ENCODE assay signal across 17 mouse cellular contexts in the genomic region with DNA sequence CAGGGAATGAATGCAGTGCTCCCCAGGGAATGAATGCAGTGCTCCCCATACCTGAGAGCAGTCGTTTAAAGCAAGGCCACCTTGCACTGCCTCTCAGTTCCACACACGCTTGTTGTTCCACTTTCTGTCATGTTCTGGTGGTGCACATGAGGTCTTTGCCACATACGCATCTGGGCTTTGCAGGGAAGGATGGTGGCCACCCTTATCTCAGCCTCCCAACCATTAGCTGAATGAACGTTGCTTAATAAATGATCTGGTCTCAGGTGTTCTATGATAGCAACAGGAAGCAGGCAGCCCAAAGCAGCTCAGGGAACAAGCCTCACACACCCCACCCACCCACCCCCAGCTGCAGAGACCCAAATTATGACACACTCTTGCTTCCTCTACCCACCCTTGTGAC. TPM values are rescaled to one million over a fixed set of nuclear protein-coding genes. Genes with fewer than 3 reads are reported as not detected.
DNase-seq lines count a peak whose midpoint lies in the region; ATAC-seq and TF ChIP-seq lines count a peak whose summit lies in the region.
"Had no signal": no experiment of that assay in that cellular context is flagged by ENCODE, and none has a peak within 500 bp of the region (broad histone marks: within the 10 kb centered on the region; RNA-seq: fewer than 3 reads in every experiment).

No protein-coding gene starts in this region.

- peaks cover 30% of the 10 kb centered on the region for H3K4me1 ChIP-seq in liver, embryonic 13.5 days (replicated peaks)
- peaks cover 34% of the 10 kb centered on the region for H3K4me1 ChIP-seq in liver, embryonic 12.5 days
- no peaks in the 10 kb centered on the region; the same call in 1 of the 2 replicates for H3K4me1 ChIP-seq in liver, embryonic 16.5 days (ENCODE audit: control insufficient read depth, low read depth, low read length)
- H3K4me1 ChIP-seq in limb, embryonic 10.5 days, result peaks cover 23% of the 10 kb centered on the region
- H3K4me1 ChIP-seq in heart, adult 2 months (ENCODE audit: control insufficient read depth, insufficient read depth, low read length), result peaks cover 4% of the 10 kb centered on the region

- TF ChIP-seq CTCF in heart, adult 2 months (IDR thresholded peaks at IDR 0.05), result no peak

- DNase-seq in liver, embryonic 13.5 days, result no peak
- no peak for DNase-seq in ovary, postnatal 14 days (ENCODE audit: low spot score)
- no peak for DNase-seq in limb, embryonic 10.5 days (ENCODE audit: low spot score)
- DNase-seq in heart, adult 2 months, result no peak
- DNase-seq: adrenal gland, postnatal 10 days; cerebellum, adult 11 months; cerebellum, adult 8-10 months; cerebellum, postnatal 14 days; gastrocnemius, postnatal 10 days had no signal

- H3K27me3 ChIP-seq in liver, embryonic 13.5 days, result no peaks in the 10 kb centered on the region
- H3K27me3 ChIP-seq in liver, embryonic 12.5 days (replicated peaks), result no peaks in the 10 kb centered on the region
- no peaks in the 10 kb centered on the region for H3K27me3 ChIP-seq in liver, embryonic 16.5 days (ENCODE audit: control insufficient read depth, insufficient read depth, low read depth, low read length)
- no peaks in the 10 kb centered on the region for H3K27me3 ChIP-seq in limb, embryonic 10.5 days (ENCODE audit: low read depth, poor library complexity, severe bottlenecking)
- H3K27me3 ChIP-seq in heart, adult 2 months (ENCODE audit: control insufficient read depth, insufficient read depth, low read length), result no peaks in the 10 kb centered on the region
- H3K27me3 ChIP-seq: embryonic facial prominence, embryonic 12.5 days; heart, embryonic 12.5 days had no signal

- TF ChIP-seq POLR2A in heart, adult 2 months (IDR thresholded peaks at IDR 0.05; ENCODE audit: insufficient read depth, low read depth, low read length), result no peak

- no peak for TF ChIP-seq EP300 in heart, adult 2 months (IDR thresholded peaks at IDR 0.05; ENCODE audit: insufficient read depth, low read depth, low read length)

- no peaks in the 10 kb centered on the region for H3K79me2 ChIP-seq in heart, adult 2 months (replicated peaks; ENCODE audit: control insufficient read depth, insufficient read depth, low read length)

- WGBS in liver, embryonic 13.5 days (ENCODE audit: insufficient replicate concordance), result 24% methylated on average over 4 of the region's 4 CpGs
- WGBS in liver, embryonic 12.5 days (ENCODE audit: insufficient replicate concordance), result 24% methylated on average over 4 of the region's 4 CpGs
- 24% methylated on average over 4 of the region's 4 CpGs for WGBS in liver, embryonic 16.5 days (ENCODE audit: insufficient replicate concordance)
- WGBS in limb, embryonic 10.5 days, result 91% methylated on average over 4 of the region's 4 CpGs
- WGBS in heart, adult 2 months, result 79% methylated on average over 4 of the region's 4 CpGs

- no peak overlapping the region for H3K4me2 ChIP-seq in liver, embryonic 13.5 days
- no peak overlapping the region for H3K4me2 ChIP-seq in liver, embryonic 12.5 days
- no peak overlapping the region for H3K4me2 ChIP-seq in liver, embryonic 16.5 days (ENCODE audit: low read depth, low read length)
- H3K4me2 ChIP-seq: embryonic facial prominence, embryonic 12.5 days; heart, embryonic 12.5 days; hindbrain, embryonic 14.5 days had no signal

- no peak overlapping the region for H3K27ac ChIP-seq in liver, embryonic 13.5 days
- no peak overlapping the region for H3K27ac ChIP-seq in liver, embryonic 12.5 days
- H3K27ac ChIP-seq in liver, embryonic 16.5 days (ENCODE audit: low read length), result no peak overlapping the region
- no peak overlapping the region for H3K27ac ChIP-seq in limb, embryonic 10.5 days
- H3K27ac ChIP-seq in heart, adult 2 months, result no peak overlapping the region
- H3K27ac ChIP-seq: embryonic facial prominence, embryonic 12.5 days; hindbrain, embryonic 10.5 days; hindbrain, embryonic 14.5 days had no signal

- intact Hi-C loops in heart, adult 2 months (cut with DNase I), result no loop called here

- H3K9ac ChIP-seq in liver, embryonic 13.5 days, result no peak overlapping the region
- H3K9ac ChIP-seq in liver, embryonic 12.5 days, result no peak overlapping the region
- H3K9ac ChIP-seq in liver, embryonic 16.5 days (ENCODE audit: low read depth, low read length), result no peak overlapping the region
- no peak overlapping the region for H3K9ac ChIP-seq in heart, adult 2 months (ENCODE audit: low read depth, low read length)
- H3K9ac ChIP-seq: embryonic facial prominence, embryonic 12.5 days; heart, embryonic 12.5 days; hindbrain, embryonic 14.5 days had no signal

- no peak overlapping the region for H3K4me3 ChIP-seq in liver, embryonic 13.5 days (replicated peaks)
- H3K4me3 ChIP-seq in liver, embryonic 12.5 days, result no peak overlapping the region
- no peak overlapping the region for H3K4me3 ChIP-seq in liver, embryonic 16.5 days (ENCODE audit: low read depth, low read length)
- no peak overlapping the region for H3K4me3 ChIP-seq in limb, embryonic 10.5 days
- no peak overlapping the region for H3K4me3 ChIP-seq in heart, adult 2 months
- H3K4me3 ChIP-seq: embryonic facial prominence, embryonic 12.5 days; heart, embryonic 12.5 days; hindbrain, embryonic 10.5 days had no signal

- peak; percentile 73 for ATAC-seq in liver, embryonic 13.5 days (ENCODE audit: low read depth)
- ATAC-seq in liver, embryonic 12.5 days, result no peak
- ATAC-seq in common myeloid progenitor, adult 5-6 weeks (replicated peaks; ENCODE audit: low read depth, poor library complexity, severe bottlenecking), result peak; percentile 79
- 0 out of 2 replicates have a peak, but pooled peaks have one; percentile 19 for ATAC-seq in liver, embryonic 16.5 days (ENCODE audit: low read depth)
- ATAC-seq: forebrain, embryonic 16.5 days had no signal

- H3K9me3 ChIP-seq in liver, embryonic 13.5 days (replicated peaks), result no peaks in the 10 kb centered on the region
- H3K9me3 ChIP-seq in liver, embryonic 12.5 days (replicated peaks), result 0 out of 2 replicates have a peak, but pooled peaks cover 5% of the 10 kb centered on the region
- H3K9me3 ChIP-seq in liver, embryonic 16.5 days (replicated peaks; ENCODE audit: control insufficient read depth, low read length), result no peaks in the 10 kb centered on the region
- no peaks in the 10 kb centered on the region for H3K9me3 ChIP-seq in limb, embryonic 10.5 days (replicated peaks)
- H3K9me3 ChIP-seq: embryonic facial prominence, embryonic 12.5 days; hindbrain, embryonic 10.5 days had no signal

- H3K36me3 ChIP-seq in liver, embryonic 13.5 days, result no peaks in the 10 kb centered on the region
- H3K36me3 ChIP-seq in liver, embryonic 12.5 days, result no peaks in the 10 kb centered on the region
- H3K36me3 ChIP-seq in liver, embryonic 16.5 days (ENCODE audit: control insufficient read depth, insufficient read depth), result no peaks in the 10 kb centered on the region
- H3K36me3 ChIP-seq in limb, embryonic 10.5 days, result no peaks in the 10 kb centered on the region
- H3K36me3 ChIP-seq in heart, adult 2 months (ENCODE audit: control insufficient read depth, insufficient read depth, low read length), result no peaks in the 10 kb centered on the region
- H3K36me3 ChIP-seq: embryonic facial prominence, embryonic 12.5 days; heart, embryonic 12.5 days; hindbrain, embryonic 10.5 days had no signal

RNA-seq across cellular contexts. Expression of gene Coro1c, which starts 16.1 kb away (rescaled TPM):
- 48.0 and 60.3 TPM in 2 replicates for polyA plus RNA-seq in liver, embryonic 13.5 days (2015; fragmentation: Nextera tagmentation; extraction: Ambion mirVana)
- polyA plus RNA-seq in liver, embryonic 12.5 days (2016; fragmentation: Nextera tagmentation; extraction: Ambion mirVana), result 78.7 and 78.8 TPM in 2 replicates
- 92.4 and 106 TPM in 2 replicates for total RNA-seq in common myeloid progenitor, adult 5-6 weeks (2017)
- 40.8 and 40.9 TPM in 2 replicates for polyA plus RNA-seq in liver, embryonic 16.5 days (2015; fragmentation: Nextera tagmentation; extraction: Ambion mirVana)
- polyA plus RNA-seq in limb, embryonic 10.5 days (2016; fragmentation: Nextera tagmentation; extraction: Ambion mirVana), result 129 and 139 TPM in 2 replicates
- total RNA-seq in heart, adult 2 months (2021), result 10 to 100 TPM; 24.6 to 30.1 TPM
- 24.1 and 27.9 TPM in 2 replicates for polyA plus RNA-seq in heart, adult 2 months (2012; rRNA removed)
